Mouse (Mus musculus) liver, embryonic 14.5 days (tissue): ENCODE results near the gene Nup107.

Experiments
- CTCF ChIP-seq: IDR thresholded peaks from 2 replicates; pipeline ENCODE4 v1.5.1; 2016; ENCODE audit warnings: antibody characterized with exemption, low read depth, control low read depth
- EP300 ChIP-seq: IDR thresholded peaks from 2 replicates; pipeline ENCODE4 v1.6.1; 2016; ENCODE audit warnings: antibody characterized with exemption, low read depth

DNA sequence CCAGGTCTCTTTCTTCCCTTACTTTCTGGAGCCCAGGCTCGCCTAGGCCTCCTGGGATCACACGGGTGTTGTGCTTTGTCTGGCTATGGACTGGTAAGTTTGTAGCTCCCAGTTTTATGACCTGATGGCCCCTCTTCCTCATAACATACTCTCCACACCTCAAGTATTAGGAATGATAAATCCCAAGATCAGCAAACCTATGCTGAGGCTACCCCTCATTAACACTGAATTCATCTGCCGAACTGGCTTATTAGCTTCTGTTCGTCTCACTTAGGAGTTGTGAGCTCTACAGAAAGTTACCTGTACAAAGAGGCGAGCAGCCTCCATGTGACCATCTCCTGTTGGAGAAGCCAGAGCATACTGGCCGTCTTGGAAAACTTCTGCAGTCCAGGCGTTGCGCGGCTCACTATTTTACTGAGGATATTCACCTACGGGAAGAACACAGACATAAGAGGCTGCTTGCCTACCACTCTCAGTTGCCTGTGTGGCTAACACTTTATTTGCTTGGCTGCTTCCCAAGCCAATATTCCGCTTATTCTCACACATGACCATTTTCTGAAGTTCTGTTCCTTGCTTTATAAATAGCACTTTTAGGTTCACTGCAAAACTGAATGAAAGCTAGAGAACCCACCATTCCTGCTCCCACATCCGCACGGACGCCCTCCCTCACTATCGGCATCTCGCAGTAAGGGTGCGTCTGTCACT, 11.3 kb downstream of the Nup107 start:
- no peak for TF ChIP-seq CTCF
- TF ChIP-seq EP300, result no peak
